ENCODE assay signal across 8 mouse cellular contexts in the genomic region with DNA sequence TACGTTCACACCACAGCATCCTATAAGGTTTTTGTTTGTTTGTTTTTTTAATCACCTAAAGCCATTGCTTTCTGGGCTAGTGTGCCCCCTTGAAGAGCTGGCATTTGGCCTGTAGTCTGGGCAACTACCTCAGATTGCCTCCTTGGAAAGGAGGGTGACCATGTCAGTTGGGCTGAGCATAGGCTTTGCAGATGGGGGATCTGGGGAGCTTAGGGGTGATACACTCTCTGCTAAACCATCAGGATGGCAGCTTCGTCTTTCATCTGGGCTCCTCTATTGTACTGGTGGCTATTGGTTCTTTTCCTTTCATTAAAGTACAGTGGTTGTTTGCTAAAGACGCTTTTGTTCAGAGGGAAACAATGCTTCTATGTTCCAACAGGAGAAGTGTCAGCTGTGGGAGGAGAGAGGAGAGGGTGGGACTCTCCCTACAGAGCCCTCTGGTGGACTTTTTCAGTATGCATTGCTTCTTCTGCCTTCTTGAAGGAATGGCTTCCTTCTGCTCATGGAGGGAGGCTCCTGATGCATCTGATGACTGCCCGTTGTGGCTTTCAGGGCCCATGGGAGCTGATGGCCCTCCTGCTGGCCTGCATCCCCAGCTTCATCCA.
DNase-seq lines count a peak whose midpoint lies in the region; ATAC-seq lines count a peak whose summit lies in the region.

No protein-coding gene starts in this region.

- no peak overlapping the region for H3K4me2 ChIP-seq in midbrain, embryonic 16.5 days (ENCODE audit: low read length)

- no peaks in the 10 kb centered on the region for H3K9me3 ChIP-seq in midbrain, embryonic 10.5 days (replicated peaks)
- no peaks in the 10 kb centered on the region for H3K9me3 ChIP-seq in midbrain, embryonic 16.5 days (replicated peaks; ENCODE audit: control insufficient read depth, low read length, poor library complexity, severe bottlenecking)

- peaks cover 30% of the 10 kb centered on the region for H3K4me1 ChIP-seq in midbrain, embryonic 10.5 days
- H3K4me1 ChIP-seq in midbrain, embryonic 16.5 days (ENCODE audit: control insufficient read depth, insufficient read depth, low read length), result no peaks in the 10 kb centered on the region

- no peak overlapping the region for H3K9ac ChIP-seq in midbrain, embryonic 16.5 days (ENCODE audit: low read depth, low read length)

- H3K27me3 ChIP-seq in midbrain, embryonic 10.5 days (ENCODE audit: low read depth, poor library complexity, severe bottlenecking), result peaks cover 11% of the 10 kb centered on the region; the same call in 1 of the 2 replicates
- H3K27me3 ChIP-seq in midbrain, embryonic 16.5 days (ENCODE audit: control insufficient read depth, insufficient read depth, low read depth, low read length), result no peaks in the 10 kb centered on the region

- H3K4me3 ChIP-seq in midbrain, embryonic 10.5 days, result no peak overlapping the region
- H3K4me3 ChIP-seq in midbrain, embryonic 16.5 days (ENCODE audit: low read depth, low read length), result no peak overlapping the region

- 0 out of 2 replicates have a peak overlapping the region, but pooled peaks have one; percentile 38 for H3K27ac ChIP-seq in midbrain, embryonic 10.5 days (replicated peaks)
- H3K27ac ChIP-seq in midbrain, embryonic 16.5 days (ENCODE audit: low read length), result no peak overlapping the region

- no peaks in the 10 kb centered on the region for H3K36me3 ChIP-seq in midbrain, embryonic 10.5 days
- H3K36me3 ChIP-seq in midbrain, embryonic 16.5 days (ENCODE audit: control insufficient read depth, insufficient read depth, low read length), result no peaks in the 10 kb centered on the region

- ATAC-seq in midbrain, embryonic 16.5 days, result no peak
- peak; percentile 27 to 39; a peak in 2 of 4 replicates for ATAC-seq in hematopoietic stem cell, adult 5-6 weeks (replicated peaks in 1 of 2; ENCODE audit: insufficient read depth in 1 of 2, low FRiP score in 2 of 2, low TSS enrichment in 1 of 2, low read depth in 1 of 2, poor library complexity in 2 of 2, severe bottlenecking in 2 of 2)

- WGBS in midbrain, embryonic 10.5 days, result 43% methylated on average over 4 of the region's 4 CpGs
- 41% methylated on average over 4 of the region's 4 CpGs for WGBS in midbrain, embryonic 16.5 days

- peak; percentile 26 to 73 for DNase-seq in adrenal gland, adult (ENCODE audit: inconsistent age in 2 of 2, low spot score in 1 of 2)
- no peak for DNase-seq in adrenal gland, postnatal 4 days (ENCODE audit: low spot score in 2 of 2)
- DNase-seq in midbrain, embryonic 10.5 days (ENCODE audit: low spot score), result no peak
- DNase-seq in cerebellum, adult 9-10 months, result peak; percentile 42
- peak; percentile 84 for DNase-seq in lung, postnatal 10 days
- peak; percentile 74 for DNase-seq in thymus, postnatal 0 days (ENCODE audit: low spot score)

Comparison
In these comparisons a context has a peak if more than half of its experiments do, and no peak if none do; other contexts are left out.
1. DNase-seq: peak in adrenal gland, adult (2 of 2), cerebellum, adult 9-10 months (single experiment), lung, postnatal 10 days (single experiment) and thymus, postnatal 0 days (single experiment); none in adrenal gland, postnatal 4 days (0 of 2) and midbrain, embryonic 10.5 days (single experiment).